Mouse (Mus musculus): ENCODE results near the gene Zfp367. TPM values are rescaled to one million over a fixed set of nuclear protein-coding genes. Genes with fewer than 3 reads are reported as not detected.

Zfp367 gene
- total and polyA plus RNA-seq, 3 experiments = 12.6 to 33.7 (median 23.8) TPM

DNA sequence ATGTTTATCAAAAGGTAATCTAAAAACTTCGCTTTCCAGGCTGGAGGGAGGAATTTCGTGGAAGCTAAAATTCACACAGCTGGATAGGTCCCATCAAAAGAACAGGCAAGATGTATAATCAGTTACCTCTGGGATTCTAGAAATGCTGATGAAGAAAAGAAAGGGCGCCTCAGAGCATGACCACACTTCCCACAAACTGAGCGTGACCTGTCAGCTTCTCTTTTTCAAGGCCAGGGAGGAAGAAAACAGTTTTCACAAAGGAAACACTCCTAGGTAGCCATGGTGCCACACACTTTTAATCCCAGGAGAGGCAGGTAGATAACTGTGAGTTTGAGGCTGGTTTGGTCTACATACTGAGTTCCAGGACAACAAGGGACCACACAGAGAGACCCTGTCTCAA, 32.2 kb downstream of the Zfp367 start:
- Histone ChIP-seq H3K4me2 (ENCODE audit: insufficient read depth, low read depth, poor library complexity, severe bottlenecking) (no peak overlapping the region), H3K36me3 (replicated peaks in 1 of 2; ENCODE audit: control insufficient read depth in 1 of 2, insufficient read depth in 1 of 2, low read length in 1 of 2) (peaks cover 0 to 16% of the 10 kb centered on the region in 2 experiments), H3K9ac (ENCODE audit: insufficient read depth, low read depth) (no peak overlapping the region), H3K4me3 (replicated peaks in 1 of 3; ENCODE audit: low read depth in 2 of 3, low read length in 2 of 3, poor library complexity in 1 of 3) (no peak overlapping the region), H3K4me1 (ENCODE audit: control insufficient read depth in 1 of 2, insufficient read depth in 2 of 2) (peaks cover 0 to 12% of the 10 kb centered on the region in 2 experiments; a peak in 2 of 4 replicates), H3K27ac (ENCODE audit: insufficient read depth, low read depth) (no peak overlapping the region), H3K79me2 (replicated peaks; ENCODE audit: control insufficient read depth, extremely low read depth, insufficient read depth, poor library complexity, severe bottlenecking) (no peaks in the 10 kb centered on the region), H3K27me3 (replicated peaks) (no peaks in the 10 kb centered on the region), H3K9me3 (replicated peaks; ENCODE audit: low read length) (no peaks in the 10 kb centered on the region)
- in situ Hi-C loops (cut with MboI; ENCODE audit: low pct_ligation_motif_present, low pct_unique_long_range_greater_than_20kb, low sequenced_read_pairs) = no loop called here
- peak; percentile 53 for TF ChIP-seq BHLHE40 (IDR thresholded peaks at IDR 0.05; ENCODE audit: low read depth, low read length)
- TF ChIP-seq JUND (conservative IDR thresholded peaks at IDR 0.05; ENCODE audit: low read depth, low read length) = no peak
- peak; percentile 22 for DNase-seq (ENCODE audit: extremely low read depth)
- dilution Hi-C loops (cut with MboI; ENCODE audit: extremely low pct_ligation_motif_present, extremely low pct_unique_long_range_greater_than_20kb, low sequenced_read_pairs) = no loop called here

- DNase-seq (ENCODE audit: extremely low read depth) = peak; percentile 24
- dilution Hi-C loops (cut with MboI; ENCODE audit: extremely low pct_ligation_motif_present, extremely low pct_unique_long_range_greater_than_20kb, low sequenced_read_pairs) = no loop called here
- H3K4me1 ChIP-seq (ENCODE audit: control insufficient read depth in 1 of 2, insufficient read depth in 2 of 2) = peaks cover 0 to 12% of the 10 kb centered on the region in 2 experiments; a peak in 2 of 4 replicates
- no peaks in the 10 kb centered on the region for H3K27me3 ChIP-seq (replicated peaks)
- H3K4me3 ChIP-seq (replicated peaks in 1 of 3; ENCODE audit: low read depth in 2 of 3, low read length in 2 of 3, poor library complexity in 1 of 3) = no peak overlapping the region
- no peak overlapping the region for H3K9ac ChIP-seq (ENCODE audit: insufficient read depth, low read depth)
- no peaks in the 10 kb centered on the region for H3K79me2 ChIP-seq (replicated peaks; ENCODE audit: control insufficient read depth, extremely low read depth, insufficient read depth, poor library complexity, severe bottlenecking)
- peaks cover 0 to 22% of the 10 kb centered on the region in 2 experiments for H3K36me3 ChIP-seq (replicated peaks in 1 of 2; ENCODE audit: control insufficient read depth in 1 of 2, insufficient read depth in 1 of 2, low read length in 1 of 2)
- no peak overlapping the region for H3K27ac ChIP-seq (ENCODE audit: insufficient read depth, low read depth)
- TF ChIP-seq ZMIZ1 (IDR thresholded peaks at IDR 0.05; ENCODE audit: low read depth, low read length) (no peak), KAT2A (IDR thresholded peaks at IDR 0.05; ENCODE audit: insufficient replicate concordance, low read length) (no peak), CHD1 (IDR thresholded peaks at IDR 0.05; ENCODE audit: low read depth, low read length) (no peak), MAZ (IDR thresholded peaks at IDR 0.05; ENCODE audit: low read depth, low read length) (no peak), ZNF384 (IDR thresholded peaks at IDR 0.05; ENCODE audit: low read depth, low read length) (no peak), NELFE (IDR thresholded peaks at IDR 0.05; ENCODE audit: low read depth, low read length) (no peak), E2F4 (IDR thresholded peaks at IDR 0.05; ENCODE audit: insufficient replicate concordance, low read depth, low read length) (no peak), BHLHE40 (IDR thresholded peaks at IDR 0.05; ENCODE audit: low read depth, low read length) (no peak), RCOR1 (conservative IDR thresholded peaks at IDR 0.05; ENCODE audit: low read depth, low read length) (no peak), RAD21 (IDR thresholded peaks at IDR 0.05; ENCODE audit: low read depth, low read length) (no peak; the same call in none of the 2 replicates), ZC3H11A (IDR thresholded peaks at IDR 0.05; ENCODE audit: low read depth, low read length) (no peak), USF1 (IDR thresholded peaks at IDR 0.05; ENCODE audit: low read depth, low read length) (no peak), NRF1 (IDR thresholded peaks at IDR 0.05; ENCODE audit: low read depth, low read length) (no peak), CTCF (conservative IDR thresholded peaks at IDR 0.05 in 1 of 2, IDR thresholded peaks at IDR 0.05 in 1 of 2; ENCODE audit: low read depth in 2 of 2, low read length in 2 of 2) (peak in 1 of 2 experiments; percentile 93; a peak in 2 of 4 replicates), SMC3 (IDR thresholded peaks at IDR 0.05; ENCODE audit: low read depth, low read length) (peak; percentile 41)
- H3K9me3 ChIP-seq (replicated peaks; ENCODE audit: low read length) = no peaks in the 10 kb centered on the region
- in situ Hi-C loops (cut with MboI; ENCODE audit: low pct_ligation_motif_present, low pct_unique_long_range_greater_than_20kb, low sequenced_read_pairs) = no loop called here
- H3K4me2 ChIP-seq (ENCODE audit: insufficient read depth, low read depth, poor library complexity, severe bottlenecking) = no peak overlapping the region
Measured at GRCm38 (mm10) chr13:64117442-64117841, 35.6 kb downstream of the Zfp367 start.
